Mouse (Mus musculus): ENCODE measurements at regions not wholly inside any gene's neighbourhood (a gene's known extent, or its start where the extent isn't known, plus 50 kb on each side); places are given as distances from the start of the nearest gene placed in this dataset.

GRCm38 (mm10) chr15:60739598-60739997 lies 114.0 kb downstream of the Fam84b start:
- no peak for TF ChIP-seq CTCF (IDR thresholded peaks at IDR 0.05; ENCODE audit: low read depth)
- TF ChIP-seq EP300 (IDR thresholded peaks at IDR 0.05; ENCODE audit: low read depth): no peak

All from liver, embryonic 14.5 days (tissue).